ENCODE assay signal across 30 mouse cellular contexts in the genomic region with DNA sequence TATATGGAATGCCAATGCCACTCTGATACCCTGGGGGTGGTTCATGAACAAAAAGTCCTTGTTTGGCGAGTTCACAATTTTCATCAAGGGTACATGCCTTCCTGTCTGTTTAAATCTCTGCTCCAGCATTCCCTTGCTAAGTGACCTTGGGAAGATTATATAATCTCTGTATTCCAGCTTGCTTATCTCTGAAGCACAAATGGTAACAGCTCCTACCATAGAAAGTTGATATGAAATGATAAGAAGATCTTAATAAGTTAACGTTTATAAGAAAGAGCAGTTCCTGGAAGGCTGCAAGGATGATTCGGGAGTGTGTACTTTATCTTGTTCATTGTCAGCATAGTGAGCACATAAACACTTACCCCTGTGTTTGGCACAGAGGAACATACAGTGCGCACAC.
"Had no signal": no experiment of that assay in that cellular context is flagged by ENCODE, and none has a peak within 500 bp of the region (broad histone marks: within the 10 kb centered on the region; RNA-seq: fewer than 3 reads in every experiment).

No protein-coding gene starts in this region.

- H3K27ac ChIP-seq: limb, embryonic 10.5 days; limb, embryonic 12.5 days; limb, embryonic 13.5 days; limb, embryonic 15.5 days; liver, embryonic 12.5 days; liver, embryonic 14.5 days; liver, embryonic 15.5 days; lung, embryonic 15.5 days; macrophage; midbrain, embryonic 10.5 days; midbrain, embryonic 12.5 days; midbrain, embryonic 13.5 days; midbrain, embryonic 15.5 days; neural tube, embryonic 12.5 days had no signal

- H3K27me3 ChIP-seq: limb, embryonic 12.5 days; limb, embryonic 13.5 days; limb, embryonic 15.5 days; liver, embryonic 12.5 days; liver, embryonic 15.5 days; lung, embryonic 15.5 days; midbrain, embryonic 12.5 days; midbrain, embryonic 13.5 days; midbrain, embryonic 15.5 days; neural tube, embryonic 12.5 days had no signal

- H3K9ac ChIP-seq: limb, embryonic 12.5 days; limb, embryonic 13.5 days; limb, embryonic 15.5 days; liver, embryonic 12.5 days; liver, embryonic 14.5 days; liver, embryonic 15.5 days; lung, embryonic 14.5 days; lung, embryonic 15.5 days; midbrain, embryonic 12.5 days; midbrain, embryonic 13.5 days; midbrain, embryonic 15.5 days; neural tube, embryonic 12.5 days had no signal

- H3K4me2 ChIP-seq: limb, embryonic 12.5 days; limb, embryonic 13.5 days; limb, embryonic 15.5 days; liver, embryonic 11.5 days; liver, embryonic 12.5 days; liver, embryonic 15.5 days; lung, embryonic 14.5 days; lung, embryonic 15.5 days; midbrain, embryonic 11.5 days; midbrain, embryonic 12.5 days; midbrain, embryonic 13.5 days; midbrain, embryonic 15.5 days; neural tube, embryonic 12.5 days had no signal

- DNase-seq: left cerebral cortex, postnatal 4 days; liver; lung, adult 18-20 months; lung, adult 2 months; lung, embryonic 14.5 days; lung, postnatal 10 days; lung, postnatal 14 days; lung, postnatal 36 days; lung, postnatal 4 days; midbrain, embryonic 14.5 days had no signal

- H3K36me3 ChIP-seq: limb, embryonic 10.5 days; limb, embryonic 12.5 days; limb, embryonic 13.5 days; limb, embryonic 15.5 days; liver, embryonic 12.5 days; liver, embryonic 15.5 days; lung, embryonic 15.5 days; midbrain, embryonic 10.5 days; midbrain, embryonic 12.5 days; midbrain, embryonic 13.5 days; midbrain, embryonic 15.5 days; neural tube, embryonic 12.5 days had no signal

- ATAC-seq: liver, embryonic 12.5 days; lung, postnatal 0 days; midbrain, embryonic 13.5 days; midbrain, embryonic 15.5 days; midbrain, embryonic 16.5 days had no signal

- H3K9me3 ChIP-seq: limb, embryonic 10.5 days; limb, embryonic 12.5 days; limb, embryonic 13.5 days; limb, embryonic 15.5 days; liver, embryonic 12.5 days; liver, embryonic 15.5 days; lung, embryonic 15.5 days; megakaryocyte, embryonic 14.5 days; midbrain, embryonic 10.5 days; midbrain, embryonic 12.5 days; midbrain, embryonic 13.5 days; midbrain, embryonic 15.5 days; neural tube, embryonic 12.5 days had no signal

- H3K4me3 ChIP-seq: limb, embryonic 10.5 days; limb, embryonic 12.5 days; limb, embryonic 13.5 days; limb, embryonic 15.5 days; liver, embryonic 12.5 days; liver, embryonic 15.5 days; lung, embryonic 15.5 days; megakaryocyte, embryonic 14.5 days; midbrain, embryonic 10.5 days; midbrain, embryonic 12.5 days; midbrain, embryonic 13.5 days; midbrain, embryonic 15.5 days; myocyte; neural tube, embryonic 12.5 days had no signal

- H3K4me1 ChIP-seq: limb, embryonic 13.5 days; midbrain, embryonic 10.5 days; midbrain, embryonic 12.5 days; midbrain, embryonic 13.5 days; midbrain, embryonic 15.5 days; neural tube, embryonic 12.5 days had no signal
